Mouse (Mus musculus) embryo, embryonic 10.5 days (tissue): ENCODE results near the gene Daam1.

Source experiments
- DNase-seq: peaks from one replicate; pipeline ENCODE4 v3.0.0-alpha.2; 2015; ENCODE audit warnings: low spot score

Gene Daam1

DNA sequence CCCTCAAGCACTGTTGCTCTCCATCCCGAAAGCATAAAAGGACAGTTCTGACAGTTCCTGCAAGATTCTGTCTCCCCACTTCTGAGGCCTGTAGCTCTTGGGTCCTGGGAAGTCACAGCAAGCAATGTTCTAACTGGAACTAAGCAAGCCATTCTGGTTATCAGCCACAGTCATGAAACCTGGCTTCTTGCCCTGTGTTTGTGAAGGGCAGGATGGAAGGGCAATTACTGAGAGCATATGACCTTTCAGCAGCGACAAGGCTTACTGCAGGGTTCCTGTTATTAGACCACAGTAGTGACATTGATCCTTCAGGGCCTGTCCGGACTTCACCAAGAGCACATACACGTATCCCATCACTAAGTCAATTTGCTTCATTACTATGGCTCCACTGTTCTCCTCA is 167.8 kb downstream of the Daam1 start:
- no peak for DNase-seq

DNA sequence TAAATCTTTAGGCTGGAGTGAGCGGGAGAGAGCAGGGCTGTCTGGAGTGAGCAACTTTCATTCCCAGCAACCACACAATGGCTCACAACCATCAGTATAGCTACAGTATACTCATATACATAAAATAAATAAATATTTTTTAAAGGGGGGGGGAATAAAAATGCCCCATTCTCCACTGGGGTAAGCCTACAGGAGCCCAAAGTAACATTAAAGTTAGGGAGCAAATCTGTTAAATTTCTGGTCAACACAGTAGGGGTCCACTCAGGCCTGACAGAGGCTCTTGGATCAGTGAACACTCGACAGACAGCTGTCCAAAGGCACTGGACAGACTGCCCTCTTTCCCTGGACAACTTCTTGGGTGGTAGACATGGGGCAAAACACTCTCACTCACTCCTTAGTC is 168.8 kb downstream of the Daam1 start:
- DNase-seq = no peak

DNA sequence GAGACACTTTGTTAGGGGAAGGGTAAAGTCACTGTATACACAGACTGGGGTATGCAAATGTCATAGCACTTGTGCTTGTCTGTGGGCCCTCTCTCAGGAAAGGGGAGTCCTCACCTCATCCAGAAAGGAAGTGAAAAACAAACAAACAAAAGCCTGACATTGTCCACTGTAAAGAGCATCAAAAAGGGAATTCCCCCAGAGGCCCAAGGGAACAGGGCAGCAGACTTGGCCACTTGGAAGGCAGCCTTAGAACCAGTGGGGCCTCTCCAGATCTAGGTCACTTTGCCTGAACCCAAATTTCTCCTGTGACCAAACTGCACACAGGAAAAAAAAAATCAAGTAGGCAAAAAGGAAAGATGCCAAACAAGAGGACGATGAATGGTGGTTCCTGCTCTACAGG is 170.9 kb downstream of the Daam1 start:
- DNase-seq = no peak

DNA sequence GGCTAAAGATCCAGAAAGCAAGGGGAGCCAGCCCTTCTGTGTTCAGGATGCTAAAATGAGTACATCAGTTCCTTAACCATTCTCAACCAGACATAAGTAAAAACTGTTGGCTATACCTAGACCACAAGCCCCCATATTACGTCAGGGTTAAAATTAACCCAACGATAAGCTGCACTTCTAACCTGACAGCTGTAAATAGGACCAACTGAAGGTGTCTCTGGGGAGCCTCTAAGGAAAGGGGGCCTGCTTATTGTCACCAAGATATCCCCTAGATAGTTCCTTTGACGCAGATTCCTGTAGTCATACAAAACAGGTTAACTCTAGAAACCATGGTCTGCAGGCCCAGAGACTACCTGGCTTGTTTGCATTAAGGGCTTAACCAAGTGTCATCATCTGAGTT is 174.4 kb downstream of the Daam1 start:
- no peak for DNase-seq

DNA sequence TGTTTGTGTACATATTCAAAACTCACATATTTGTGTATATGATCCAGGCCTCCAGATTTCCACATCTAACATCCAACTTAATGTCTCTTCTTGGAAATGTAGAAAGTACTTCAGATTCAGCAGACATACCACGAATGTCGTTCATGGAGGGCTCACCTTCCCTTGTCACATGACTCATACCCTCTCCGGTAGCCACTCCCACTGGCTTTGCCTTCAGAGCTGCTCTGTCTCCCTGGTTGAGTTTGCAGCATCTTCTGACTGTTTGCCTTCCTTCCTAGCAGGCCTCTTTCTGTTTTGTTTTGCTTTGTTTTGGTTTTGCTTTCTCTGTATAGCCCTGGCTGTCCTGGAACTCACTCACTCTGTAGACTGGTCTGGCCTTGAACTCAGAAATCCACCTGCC is 176.8 kb downstream of the Daam1 start:
- DNase-seq = no peak

DNA sequence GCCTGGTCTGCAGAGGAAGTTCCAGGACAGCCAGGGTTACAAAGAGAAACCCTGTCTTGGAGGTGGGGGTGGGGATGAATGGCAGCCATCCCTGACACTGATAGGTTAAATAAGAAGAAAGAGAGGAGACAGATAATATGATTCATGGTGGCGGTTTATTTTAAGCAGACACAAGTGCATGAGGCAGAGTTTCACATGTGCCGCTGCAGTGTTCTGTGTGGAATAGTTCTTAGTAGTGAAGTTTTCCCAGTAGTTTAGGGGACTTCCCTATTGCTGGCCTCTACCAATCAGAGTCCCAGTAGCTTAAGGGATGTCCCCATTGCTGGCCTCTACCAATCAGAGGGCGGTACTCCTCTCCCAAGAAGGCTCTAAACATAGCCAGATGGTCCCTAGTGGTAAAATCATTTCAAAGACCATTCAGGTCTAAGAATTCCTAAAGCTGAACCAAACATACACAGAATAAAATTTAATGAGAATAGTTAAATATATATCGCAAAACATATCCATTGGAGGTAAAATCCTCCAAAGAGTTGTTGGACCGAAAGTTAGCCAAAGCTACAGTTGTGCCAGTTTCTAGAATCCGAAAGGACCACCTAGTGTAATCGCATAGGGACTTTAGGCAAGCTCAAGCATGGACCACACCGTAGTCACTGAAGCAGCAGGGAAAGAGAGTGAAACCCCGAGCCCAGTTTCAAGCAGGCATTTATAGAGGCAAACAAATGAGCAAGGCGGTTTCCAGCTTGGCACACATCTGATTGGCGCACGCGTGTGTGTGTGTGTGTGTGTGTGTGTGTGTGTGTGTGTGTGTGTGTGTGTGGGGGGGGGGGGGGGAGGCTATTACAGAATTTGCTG is 178.4 kb downstream of the Daam1 start:
- no peak for DNase-seq

DNA sequence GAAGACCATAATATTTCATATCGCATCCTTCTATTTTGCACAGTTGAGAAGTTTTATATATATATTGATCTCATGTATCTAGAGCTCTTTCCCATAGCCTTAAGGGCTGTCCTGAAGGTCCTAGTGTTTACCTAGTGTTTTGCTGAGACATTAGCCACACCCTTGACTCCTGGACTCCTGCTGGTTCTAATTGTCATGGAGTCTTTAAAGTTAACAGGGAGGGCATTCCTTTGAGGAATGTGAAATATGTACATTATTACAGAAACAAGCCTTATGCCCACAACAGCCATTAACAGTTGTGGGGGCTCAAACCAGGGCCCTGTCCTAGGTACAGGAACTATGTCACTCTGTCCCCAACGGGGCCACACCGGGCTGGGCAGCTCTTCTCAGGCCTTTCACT is 180.5 kb downstream of the Daam1 start:
- no peak for DNase-seq

DNA sequence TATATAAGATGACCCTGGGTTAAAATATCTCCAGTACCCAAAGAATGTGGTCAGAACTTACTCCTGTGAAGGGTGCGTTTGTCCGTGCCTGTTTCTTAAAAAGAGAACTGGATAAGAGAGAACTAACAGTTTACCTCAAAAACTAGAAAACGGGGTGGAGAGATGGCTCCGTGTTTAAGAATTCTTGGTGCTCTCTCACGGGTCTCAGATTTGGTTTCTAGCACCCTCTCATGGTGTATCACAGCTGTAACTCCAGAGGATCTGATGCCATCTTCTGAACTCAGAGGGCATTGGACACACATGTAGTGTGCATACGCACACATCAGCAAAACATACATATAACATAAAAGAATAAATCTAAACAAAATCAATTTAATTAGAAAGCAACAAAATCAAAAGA is 181.2 kb downstream of the Daam1 start:
- DNase-seq = no peak

DNA sequence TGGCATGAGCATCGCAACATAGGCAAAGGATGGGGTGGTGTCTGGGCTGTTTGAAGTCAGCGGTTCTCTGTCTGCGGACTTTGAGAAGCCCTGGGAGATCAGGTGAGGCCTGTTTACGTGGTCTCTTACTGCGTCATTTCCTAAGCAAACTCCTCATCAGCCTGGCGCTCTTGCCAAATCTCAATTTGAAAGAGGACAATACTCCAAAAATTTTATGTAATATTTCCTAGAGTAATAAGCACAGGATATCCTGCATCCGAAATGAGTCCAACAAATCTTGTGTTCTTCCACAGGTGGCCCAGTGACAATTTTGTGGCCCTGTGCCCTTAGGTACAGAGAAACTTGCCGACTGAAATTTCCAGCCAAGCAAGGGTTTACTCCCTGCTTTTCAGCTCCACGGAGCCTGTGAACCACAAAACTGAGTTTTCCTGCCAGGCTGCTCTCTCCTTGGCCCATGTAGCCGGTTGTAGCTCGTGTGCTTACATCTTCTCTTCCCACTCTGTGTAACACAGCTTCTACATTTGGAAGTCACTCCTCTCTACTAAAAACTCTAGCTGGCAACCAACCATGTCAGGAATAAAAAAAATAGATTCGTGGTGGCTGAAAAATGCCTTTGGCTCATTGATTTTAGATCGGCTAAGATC is 183.0 kb downstream of the Daam1 start:
- no peak for DNase-seq

DNA sequence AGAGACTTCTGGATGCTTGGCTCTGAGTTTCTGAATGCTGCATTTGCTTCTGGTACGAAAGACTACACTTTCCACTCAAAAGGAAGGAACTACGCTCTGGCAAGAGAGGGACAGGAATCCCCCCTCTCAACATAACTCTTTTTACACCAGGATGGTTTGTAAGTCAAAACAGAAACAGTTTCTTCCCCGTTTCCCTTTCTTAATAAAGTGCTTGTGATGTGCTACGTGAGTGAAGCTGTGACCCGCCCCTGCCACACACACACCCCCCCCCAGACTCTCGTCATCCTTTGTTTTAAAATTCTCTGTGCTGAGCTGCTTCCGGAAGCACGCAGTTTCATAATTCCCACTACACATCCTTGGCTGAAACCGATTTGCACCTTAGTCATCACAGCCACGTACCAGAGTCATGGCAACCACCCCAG is 183.5 kb downstream of the Daam1 start:
- no peak for DNase-seq

DNA sequence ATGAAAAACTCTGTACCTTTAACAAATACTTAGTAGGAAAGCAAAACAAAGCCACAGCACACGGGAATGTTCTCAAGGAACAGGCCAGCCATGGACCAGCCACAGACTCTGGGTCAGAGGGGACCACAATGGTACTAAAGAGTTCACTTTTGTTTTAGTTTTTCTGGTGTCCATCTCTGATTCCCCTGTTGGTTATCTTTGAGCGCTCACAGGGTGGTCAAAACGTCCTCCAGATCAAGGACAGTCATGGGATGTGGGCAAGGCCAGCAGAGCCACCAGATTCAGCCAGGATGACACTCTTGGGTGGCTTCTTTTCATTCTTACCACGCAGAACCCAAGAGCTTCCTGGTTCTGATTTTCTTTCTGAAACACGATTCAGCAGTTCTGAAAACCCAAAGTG is 184.4 kb downstream of the Daam1 start:
- DNase-seq = no peak

DNA sequence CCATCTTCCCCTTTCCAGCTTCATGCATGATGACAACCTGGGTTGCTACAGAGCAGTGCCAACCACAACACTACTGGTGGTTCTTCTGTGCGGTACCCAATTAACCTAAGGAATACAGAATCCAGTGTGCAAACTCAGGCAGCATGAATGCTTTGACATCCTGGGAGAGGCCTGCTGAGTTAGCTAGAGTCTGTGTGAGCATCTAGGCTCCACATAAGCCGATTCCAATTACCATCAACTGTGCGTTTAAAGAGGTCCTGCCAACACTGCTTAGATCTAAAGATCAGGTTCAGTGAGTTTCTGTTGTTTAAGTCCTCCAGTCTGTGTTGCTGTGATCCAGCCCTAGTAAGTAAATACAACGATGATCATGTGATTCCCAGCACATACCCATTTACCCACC is 189.4 kb downstream of the Daam1 start:
- DNase-seq = no peak

DNA sequence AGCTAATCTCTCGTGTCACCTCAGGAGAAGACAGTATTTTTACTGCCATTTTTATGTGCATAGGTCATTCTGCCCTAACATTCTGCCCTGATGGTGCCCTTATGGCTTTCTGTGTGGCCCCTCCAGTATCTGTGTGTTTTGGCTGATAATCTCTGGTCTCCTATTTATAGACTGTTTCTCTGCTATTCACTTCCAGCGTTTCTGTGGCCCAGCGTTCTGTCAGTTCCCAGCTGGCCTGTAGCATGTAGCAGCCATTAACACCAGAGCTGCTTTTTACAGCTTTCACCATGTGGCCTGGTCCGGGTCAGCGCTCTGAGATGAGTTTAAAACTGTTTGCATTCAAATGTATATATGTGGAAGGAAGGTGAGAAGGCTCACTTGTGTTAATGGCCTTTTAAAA is 190.7 kb downstream of the Daam1 start:
- DNase-seq = no peak

DNA sequence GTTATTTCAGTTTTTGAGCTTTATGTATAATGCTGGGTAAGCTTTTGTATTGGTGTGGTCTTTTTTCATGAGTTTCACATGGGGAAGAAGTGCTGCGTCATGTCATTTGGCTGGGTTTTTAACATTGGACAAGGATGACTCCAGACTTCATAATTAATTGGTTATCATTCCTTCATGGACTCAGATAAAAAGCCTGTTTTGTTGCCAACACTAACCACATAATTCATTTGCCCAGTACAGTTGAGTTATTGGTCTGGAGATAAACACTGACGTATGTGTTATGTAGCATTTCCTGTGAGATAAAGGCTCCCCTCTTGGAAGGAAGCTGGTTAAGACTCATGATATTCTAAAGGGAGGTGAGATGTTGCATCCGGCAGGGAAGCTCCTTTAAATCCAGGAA is 191.9 kb downstream of the Daam1 start:
- DNase-seq = no peak

DNA sequence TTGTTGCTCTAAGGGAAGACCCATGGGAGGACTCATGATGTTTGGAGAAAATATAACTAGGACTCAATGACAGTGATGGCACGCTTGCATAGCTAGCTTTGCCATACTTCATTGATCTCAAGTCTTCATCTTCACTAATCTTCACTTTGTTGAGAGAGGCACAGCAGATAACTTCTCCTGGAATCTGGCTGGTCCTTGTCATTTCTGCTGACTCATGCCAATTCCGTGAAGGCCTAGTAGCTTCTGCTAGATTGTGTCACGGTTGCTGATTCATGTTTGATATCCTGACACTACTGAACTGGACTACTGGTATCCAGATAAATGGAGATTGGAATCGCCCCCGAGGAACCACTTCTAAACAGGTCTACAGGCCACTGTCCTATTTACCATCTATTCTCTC is 192.7 kb downstream of the Daam1 start:
- DNase-seq = no peak

DNA sequence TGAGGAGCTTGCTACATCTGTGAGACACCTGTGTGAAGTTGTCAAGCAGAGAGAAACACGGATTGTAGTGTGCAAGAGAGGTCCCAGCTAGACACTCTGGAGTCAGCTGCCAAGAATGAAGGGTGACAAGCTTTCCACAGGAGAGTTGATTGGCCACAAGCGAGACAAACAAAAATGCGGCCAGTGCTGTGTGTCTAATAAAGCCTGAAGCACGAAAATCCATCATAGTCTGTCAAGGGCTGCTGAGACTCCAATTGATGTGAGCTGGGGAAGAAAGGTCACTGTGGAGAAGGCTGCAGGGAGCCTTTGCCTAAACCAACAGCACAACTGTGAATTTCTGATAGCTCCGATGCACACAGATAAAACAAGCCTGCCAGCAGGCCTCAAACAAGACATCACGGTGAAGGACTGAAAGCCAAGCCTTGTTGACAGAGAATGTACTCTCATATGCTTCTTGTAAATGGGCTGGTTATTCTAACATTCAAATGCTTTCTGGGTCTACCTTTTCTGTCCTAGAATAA is 194.5 kb downstream of the Daam1 start:
- peak; percentile 34 for DNase-seq

DNA sequence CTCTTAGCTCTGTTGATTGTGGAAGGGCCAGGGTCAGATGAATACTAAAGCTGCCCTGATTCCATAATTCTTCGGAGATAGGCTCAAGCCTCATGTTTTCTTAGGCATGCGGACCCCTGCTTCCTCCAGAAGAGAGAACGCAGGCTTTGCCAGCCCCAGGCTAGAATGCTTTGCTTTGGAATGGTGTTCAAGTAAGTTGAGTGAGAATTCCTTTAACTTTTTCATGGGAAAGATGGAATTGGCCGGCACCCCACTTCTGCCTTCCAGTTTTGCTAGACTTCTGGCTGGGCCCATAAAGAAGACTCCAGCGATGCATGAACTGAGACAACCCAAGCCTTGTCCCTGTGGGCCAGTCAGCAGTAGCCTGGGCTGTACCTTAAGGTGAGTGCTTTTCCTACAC is 200.3 kb downstream of the Daam1 start:
- DNase-seq = no peak

DNA sequence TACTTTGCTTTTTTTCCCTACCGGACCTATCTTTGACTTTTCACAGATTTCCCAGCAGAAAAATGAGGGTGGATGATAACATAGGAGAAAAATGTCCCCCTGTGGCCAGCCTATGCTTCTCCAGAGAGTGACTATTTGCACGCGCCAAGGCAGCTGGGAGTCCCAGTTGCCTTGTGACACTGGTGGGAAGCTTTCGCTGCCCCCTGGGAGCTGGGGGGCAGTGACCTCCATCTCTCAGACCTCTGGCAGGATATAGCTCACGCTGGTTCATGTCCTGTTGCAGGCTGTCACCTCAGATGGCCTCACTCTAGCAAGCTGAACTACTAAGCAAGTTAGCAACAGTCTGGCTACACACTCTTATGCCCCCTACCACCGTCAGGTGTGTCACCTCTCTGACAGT is 200.9 kb downstream of the Daam1 start:
- DNase-seq = no peak

DNA sequence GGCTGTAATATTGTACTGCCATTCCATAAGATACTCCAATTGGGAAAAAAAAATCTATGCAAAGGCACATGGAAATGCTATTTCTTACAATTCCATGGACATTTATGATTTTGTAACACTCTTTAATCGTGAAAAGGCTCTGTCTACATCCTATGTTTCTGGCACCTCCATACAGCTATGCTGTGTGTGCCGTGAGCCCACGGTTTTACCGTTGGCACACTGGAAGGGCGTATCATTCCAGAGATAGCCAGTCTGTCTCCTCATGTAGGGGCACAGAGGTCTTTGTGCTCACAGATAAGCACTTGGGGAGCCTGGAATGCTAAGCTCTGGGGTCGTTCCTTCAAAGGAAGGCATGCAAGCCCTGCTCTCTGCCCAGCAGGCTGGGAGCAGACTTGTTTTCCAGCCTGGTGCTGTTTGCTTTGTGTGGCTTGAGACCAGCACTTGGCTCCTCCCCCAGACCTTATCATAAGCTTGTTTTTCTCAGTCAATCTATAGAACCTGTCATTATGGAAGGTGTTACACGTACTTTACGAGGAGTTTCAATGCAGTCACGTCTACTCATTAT is 205.3 kb downstream of the Daam1 start:
- no peak for DNase-seq

DNA sequence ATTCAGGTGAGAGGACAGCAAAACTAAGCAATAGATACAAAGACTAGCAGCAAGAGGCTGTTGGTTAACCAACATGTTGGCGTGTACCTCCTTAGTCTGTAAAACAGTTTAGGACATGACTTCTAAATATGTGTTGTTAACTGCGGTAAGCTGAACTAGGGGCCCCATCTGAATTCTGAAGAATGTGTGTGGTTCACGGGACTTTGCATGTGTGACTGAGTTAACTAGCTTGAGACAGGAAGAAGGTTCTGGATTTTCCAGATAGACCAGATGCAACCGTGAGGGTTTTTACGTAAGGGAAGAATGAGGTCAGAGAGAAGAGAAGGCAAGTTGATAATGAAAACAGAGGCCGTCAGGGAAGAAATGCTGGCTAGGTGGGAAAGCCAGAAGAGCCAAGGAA is 206.2 kb downstream of the Daam1 start:
- no peak for DNase-seq

DNA sequence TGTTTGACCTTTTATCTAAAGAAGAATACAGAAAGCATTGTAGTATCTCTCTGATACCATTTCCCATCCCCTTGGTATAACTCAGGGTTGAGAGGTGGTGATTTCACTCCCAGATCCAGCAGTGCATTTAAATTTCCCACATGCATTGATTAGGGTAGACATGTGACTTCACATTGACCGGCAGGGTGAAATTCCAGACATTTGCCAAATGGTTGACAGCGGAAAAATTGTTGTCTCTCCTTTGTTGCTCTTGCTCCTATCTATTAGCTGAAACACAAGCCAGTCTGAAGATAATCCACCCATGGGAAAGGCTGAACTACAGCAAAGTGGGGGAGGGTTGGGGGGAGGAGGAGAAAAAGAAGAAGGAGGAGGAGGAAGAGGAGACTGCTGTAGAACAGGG is 208.0 kb downstream of the Daam1 start:
- DNase-seq = no peak

DNA sequence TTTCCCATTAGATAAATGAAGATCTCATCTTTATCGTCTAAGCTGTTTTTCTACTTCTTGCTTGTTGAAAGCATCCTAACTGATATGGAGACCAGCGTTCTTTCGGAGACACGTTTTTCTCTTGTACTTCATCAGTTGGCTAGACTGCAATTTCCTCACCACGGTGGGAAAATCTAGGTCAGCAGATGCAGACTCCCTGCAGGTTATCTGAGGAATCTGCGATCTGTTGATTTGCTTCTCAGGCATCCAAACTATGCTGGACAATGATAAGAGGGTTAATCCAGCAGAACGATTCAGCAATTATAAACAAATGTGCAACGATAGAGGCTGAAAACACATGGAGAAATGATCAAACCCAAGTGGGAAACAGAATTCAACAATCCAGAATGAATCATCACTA is 208.6 kb downstream of the Daam1 start:
- no peak for DNase-seq

DNA sequence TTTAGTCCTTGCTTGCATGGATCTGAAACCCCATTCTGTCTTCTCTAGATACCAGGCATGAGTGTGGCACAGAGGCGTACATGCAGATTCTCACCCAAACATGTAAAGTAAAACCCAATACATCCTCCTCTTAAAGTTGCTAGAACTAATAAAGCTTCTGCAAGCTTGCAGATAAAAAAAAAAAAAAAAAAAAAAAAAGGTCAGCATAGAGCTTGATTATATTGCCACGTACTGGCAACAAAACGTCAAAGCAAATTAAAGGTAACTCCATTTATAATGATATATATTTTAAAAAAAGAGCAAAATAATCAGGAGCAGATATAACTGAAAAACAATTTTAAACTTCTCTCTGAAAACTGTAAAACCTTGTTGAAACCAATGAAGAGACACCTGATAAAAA is 210.4 kb downstream of the Daam1 start:
- no peak for DNase-seq
